Mouse (Mus musculus): Measurements from ENCODE around the gene Ankef1. TPM values are rescaled to one million over a fixed set of nuclear protein-coding genes. Genes with fewer than 3 reads are reported as not detected.

Gene Ankef1
- polyA plus RNA-seq, 1 experiment from 2014 or later, result 0.12 TPM

- Histone ChIP-seq H3K4me3 (ENCODE audit: low read length) (no peak overlapping the region), H3K9me3 (replicated peaks; ENCODE audit: control insufficient read depth, low read length) (no peaks in the 10 kb centered on the region), H3K27me3 (ENCODE audit: control insufficient read depth, insufficient read depth, low read length) (no peaks in the 10 kb centered on the region), H3K9ac (ENCODE audit: low read length) (no peak overlapping the region), H3K4me1 (ENCODE audit: control insufficient read depth, insufficient read depth, low read length) (peaks cover 2% of the 10 kb centered on the region; the same call in 1 of the 2 replicates), H3K36me3 (ENCODE audit: control insufficient read depth, insufficient read depth) (no peaks in the 10 kb centered on the region), H3K27ac (ENCODE audit: low read length) (no peak overlapping the region), H3K4me2 (ENCODE audit: low read depth, low read length) (no peak overlapping the region)
- ATAC-seq (replicated peaks; ENCODE audit: extremely low read depth, insufficient read depth, low FRiP score), result no peak
- WGBS, result 77% methylated on average over 5 of the region's 5 CpGs
Measured at GRCm38 (mm10) chr2:136486986-136487385, 14.7 kb upstream of the Ankef1 start.

DNA sequence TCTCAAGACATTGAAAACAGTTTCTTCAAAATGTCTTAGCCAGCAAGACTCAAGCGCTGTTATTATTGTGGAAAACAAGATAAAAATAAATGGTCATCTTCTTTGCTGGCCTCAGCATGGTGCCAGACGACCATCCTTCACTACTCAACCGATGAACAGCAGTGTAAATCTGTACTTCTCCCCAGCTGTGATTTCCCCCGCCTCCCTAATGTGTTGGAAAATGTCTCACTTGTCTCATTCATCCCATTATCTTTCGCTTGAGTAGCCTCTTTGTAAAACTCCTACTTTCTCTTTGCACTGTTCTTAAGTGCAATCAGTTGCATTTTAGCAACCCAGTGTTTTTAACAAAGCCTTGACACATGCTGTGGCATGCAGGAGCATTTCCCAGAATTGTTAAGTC lies 9.4 kb downstream of the Ankef1 start:
- no peak for ATAC-seq (replicated peaks; ENCODE audit: extremely low read depth, insufficient read depth, low FRiP score)

GRCm38 (mm10) chr2:136511756-136512155 lies 10.0 kb downstream of the Ankef1 start:
- no peak overlapping the region for H3K4me2 ChIP-seq (ENCODE audit: low read depth, low read length)
- H3K4me3 ChIP-seq (ENCODE audit: low read length), result no peak overlapping the region
- WGBS, result 76% methylated on average over 4 of the region's 4 CpGs
- H3K27ac ChIP-seq (ENCODE audit: low read length), result no peak overlapping the region
- no peak overlapping the region for H3K9ac ChIP-seq (ENCODE audit: low read length)
- H3K27me3 ChIP-seq (ENCODE audit: control insufficient read depth, insufficient read depth, low read length), result no peaks in the 10 kb centered on the region
- H3K36me3 ChIP-seq (ENCODE audit: control insufficient read depth, insufficient read depth), result no peaks in the 10 kb centered on the region
- H3K4me1 ChIP-seq (ENCODE audit: control insufficient read depth, insufficient read depth, low read length), result no peaks in the 10 kb centered on the region
- H3K9me3 ChIP-seq (replicated peaks; ENCODE audit: control insufficient read depth, low read length), result no peaks in the 10 kb centered on the region
- ATAC-seq (replicated peaks; ENCODE audit: extremely low read depth, insufficient read depth, low FRiP score), result no peak

More for the DNA sequence above, 9.4 kb downstream of the Ankef1 start:
- Histone ChIP-seq H3K4me1 (ENCODE audit: control insufficient read depth, insufficient read depth, low read length) (no peaks in the 10 kb centered on the region), H3K27ac (ENCODE audit: low read length) (no peak overlapping the region), H3K9me3 (replicated peaks; ENCODE audit: control insufficient read depth, low read length) (no peaks in the 10 kb centered on the region), H3K4me2 (ENCODE audit: low read depth, low read length) (no peak overlapping the region), H3K9ac (ENCODE audit: low read length) (no peak overlapping the region), H3K27me3 (ENCODE audit: control insufficient read depth, insufficient read depth, low read length) (no peaks in the 10 kb centered on the region), H3K4me3 (ENCODE audit: low read length) (no peak overlapping the region), H3K36me3 (ENCODE audit: control insufficient read depth, insufficient read depth) (no peaks in the 10 kb centered on the region)
- 50% methylated on average over 5 of the region's 5 CpGs for WGBS

GRCm38 (mm10) chr2:136512802-136513201 lies 11.1 kb downstream of the Ankef1 start:
- no peak overlapping the region for H3K4me3 ChIP-seq (ENCODE audit: low read length)
- H3K27ac ChIP-seq (ENCODE audit: low read length), result no peak overlapping the region
- no peak overlapping the region for H3K4me2 ChIP-seq (ENCODE audit: low read depth, low read length)
- H3K27me3 ChIP-seq (ENCODE audit: control insufficient read depth, insufficient read depth, low read length), result no peaks in the 10 kb centered on the region
- no peaks in the 10 kb centered on the region for H3K4me1 ChIP-seq (ENCODE audit: control insufficient read depth, insufficient read depth, low read length)
- no peaks in the 10 kb centered on the region for H3K9me3 ChIP-seq (replicated peaks; ENCODE audit: control insufficient read depth, low read length)
- H3K9ac ChIP-seq (ENCODE audit: low read length), result no peak overlapping the region
- 91% methylated on average over 5 of the region's 5 CpGs for WGBS
- no peak for ATAC-seq (replicated peaks; ENCODE audit: extremely low read depth, insufficient read depth, low FRiP score)
- H3K36me3 ChIP-seq (ENCODE audit: control insufficient read depth, insufficient read depth), result no peaks in the 10 kb centered on the region

DNA sequence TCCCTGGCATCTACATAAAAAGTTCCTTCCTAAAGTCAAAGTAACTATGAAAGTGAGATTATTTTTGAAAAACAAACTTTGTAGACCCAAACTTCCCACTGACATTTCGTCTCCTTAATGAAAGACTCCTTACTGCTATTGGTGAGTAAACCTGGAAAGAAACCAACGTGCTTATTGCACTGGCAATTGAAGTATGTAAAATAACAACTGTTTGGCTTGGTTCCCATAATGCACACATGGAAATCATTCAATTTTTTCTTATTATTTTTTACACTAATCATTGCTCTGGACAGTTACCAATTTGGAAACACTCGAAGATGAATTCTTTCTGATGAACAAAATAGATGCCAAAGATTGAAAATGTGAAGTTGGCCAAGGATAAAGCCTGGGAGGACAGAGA lies 12.1 kb downstream of the Ankef1 start:
- ATAC-seq (replicated peaks; ENCODE audit: extremely low read depth, insufficient read depth, low FRiP score), result no peak
- 51% methylated on average over 3 of the region's 3 CpGs for WGBS
- no peak overlapping the region for H3K4me3 ChIP-seq (ENCODE audit: low read length)
- H3K27me3 ChIP-seq (ENCODE audit: control insufficient read depth, insufficient read depth, low read length), result no peaks in the 10 kb centered on the region
- no peaks in the 10 kb centered on the region for H3K9me3 ChIP-seq (replicated peaks; ENCODE audit: control insufficient read depth, low read length)
- no peak overlapping the region for H3K9ac ChIP-seq (ENCODE audit: low read length)
- no peaks in the 10 kb centered on the region for H3K4me1 ChIP-seq (ENCODE audit: control insufficient read depth, insufficient read depth, low read length)
- H3K27ac ChIP-seq (ENCODE audit: low read length), result no peak overlapping the region
- no peaks in the 10 kb centered on the region for H3K36me3 ChIP-seq (ENCODE audit: control insufficient read depth, insufficient read depth)
- H3K4me2 ChIP-seq (ENCODE audit: low read depth, low read length), result no peak overlapping the region

GRCm38 (mm10) chr2:136515501-136515900 lies 13.8 kb downstream of the Ankef1 start:
- no peaks in the 10 kb centered on the region for H3K27me3 ChIP-seq (ENCODE audit: control insufficient read depth, insufficient read depth, low read length)
- no peak overlapping the region for H3K4me3 ChIP-seq (ENCODE audit: low read length)
- no peak for ATAC-seq (replicated peaks; ENCODE audit: extremely low read depth, insufficient read depth, low FRiP score)
- WGBS, result 80% methylated on average over 2 of the region's 2 CpGs
- H3K9me3 ChIP-seq (replicated peaks; ENCODE audit: control insufficient read depth, low read length), result no peaks in the 10 kb centered on the region
- H3K4me1 ChIP-seq (ENCODE audit: control insufficient read depth, insufficient read depth, low read length), result no peaks in the 10 kb centered on the region
- H3K9ac ChIP-seq (ENCODE audit: low read length), result no peak overlapping the region
- no peak overlapping the region for H3K4me2 ChIP-seq (ENCODE audit: low read depth, low read length)
- H3K36me3 ChIP-seq (ENCODE audit: control insufficient read depth, insufficient read depth), result no peaks in the 10 kb centered on the region
- H3K27ac ChIP-seq (ENCODE audit: low read length), result no peak overlapping the region

- no peak for ATAC-seq (replicated peaks; ENCODE audit: extremely low read depth, insufficient read depth, low FRiP score)
- Histone ChIP-seq H3K4me3 (ENCODE audit: low read length) (no peak overlapping the region), H3K9ac (ENCODE audit: low read length) (no peak overlapping the region), H3K9me3 (replicated peaks; ENCODE audit: control insufficient read depth, low read length) (no peaks in the 10 kb centered on the region), H3K27me3 (ENCODE audit: control insufficient read depth, insufficient read depth, low read length) (no peaks in the 10 kb centered on the region), H3K36me3 (ENCODE audit: control insufficient read depth, insufficient read depth) (no peaks in the 10 kb centered on the region), H3K27ac (ENCODE audit: low read length) (no peak overlapping the region), H3K4me2 (ENCODE audit: low read depth, low read length) (no peak overlapping the region), H3K4me1 (ENCODE audit: control insufficient read depth, insufficient read depth, low read length) (no peaks in the 10 kb centered on the region)
- WGBS, result 77% methylated on average over 7 of the region's 7 CpGs
Measured at GRCm38 (mm10) chr2:136528937-136529336, 27.2 kb downstream of the Ankef1 start.

- peak overlapping the region; percentile 61 for H3K4me3 ChIP-seq (ENCODE audit: low read length)
- no peak overlapping the region for H3K27ac ChIP-seq (ENCODE audit: low read length)
- H3K9me3 ChIP-seq (replicated peaks; ENCODE audit: control insufficient read depth, low read length), result no peaks in the 10 kb centered on the region
- no peaks in the 10 kb centered on the region for H3K36me3 ChIP-seq (ENCODE audit: control insufficient read depth, insufficient read depth)
- no peaks in the 10 kb centered on the region for H3K27me3 ChIP-seq (ENCODE audit: control insufficient read depth, insufficient read depth, low read length)
- peak overlapping the region; percentile 79 for H3K4me2 ChIP-seq (ENCODE audit: low read depth, low read length)
- ATAC-seq (replicated peaks; ENCODE audit: extremely low read depth, insufficient read depth, low FRiP score), result peak; percentile 97
- H3K4me1 ChIP-seq (ENCODE audit: control insufficient read depth, insufficient read depth, low read length), result no peaks in the 10 kb centered on the region
- H3K9ac ChIP-seq (ENCODE audit: low read length), result peak overlapping the region; percentile 60
- under 1% methylated on average over 23 of the region's 23 CpGs for WGBS
Measured at GRCm38 (mm10) chr2:136532033-136532432, 30.3 kb downstream of the Ankef1 start.

GRCm38 (mm10) chr2:136558020-136558419 lies 56.3 kb downstream of the Ankef1 start:
- Histone ChIP-seq H3K4me3 (ENCODE audit: low read length) (no peak overlapping the region), H3K36me3 (ENCODE audit: control insufficient read depth, insufficient read depth) (no peaks in the 10 kb centered on the region), H3K4me2 (ENCODE audit: low read depth, low read length) (no peak overlapping the region), H3K4me1 (ENCODE audit: control insufficient read depth, insufficient read depth, low read length) (no peaks in the 10 kb centered on the region), H3K9me3 (replicated peaks; ENCODE audit: control insufficient read depth, low read length) (no peaks in the 10 kb centered on the region), H3K9ac (ENCODE audit: low read length) (no peak overlapping the region), H3K27ac (ENCODE audit: low read length) (no peak overlapping the region), H3K27me3 (ENCODE audit: control insufficient read depth, insufficient read depth, low read length) (no peaks in the 10 kb centered on the region)
- WGBS, result 63% methylated on average over 5 of the region's 5 CpGs
- ATAC-seq (replicated peaks; ENCODE audit: extremely low read depth, insufficient read depth, low FRiP score), result no peak

DNA sequence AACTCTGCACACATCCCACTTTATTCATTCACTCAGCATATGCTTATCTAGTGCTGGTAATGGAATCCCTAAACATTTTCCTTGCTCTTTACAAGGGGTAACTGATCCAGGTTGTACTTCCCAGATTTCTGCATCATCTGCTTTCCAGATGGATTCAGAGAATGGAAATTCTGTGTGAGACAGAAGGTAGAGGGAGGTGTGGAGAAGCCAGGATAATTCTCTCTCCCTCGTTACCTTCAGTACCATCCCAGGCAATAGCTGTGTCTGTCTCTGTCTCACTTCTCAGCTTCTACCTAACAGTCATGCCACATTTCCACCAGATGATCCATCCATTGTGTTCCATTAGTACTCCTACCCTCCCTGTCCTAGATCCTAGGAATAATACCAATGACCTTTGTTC lies 60.6 kb downstream of the Ankef1 start:
- ATAC-seq (replicated peaks; ENCODE audit: extremely low read depth, insufficient read depth, low FRiP score), result no peak
- H3K4me2 ChIP-seq (ENCODE audit: low read depth, low read length), result no peak overlapping the region
- 71% methylated on average over 1 of the region's 1 CpGs for WGBS
- no peaks in the 10 kb centered on the region for H3K36me3 ChIP-seq (ENCODE audit: control insufficient read depth, insufficient read depth)
- H3K27me3 ChIP-seq (ENCODE audit: control insufficient read depth, insufficient read depth, low read length), result no peaks in the 10 kb centered on the region
- no peaks in the 10 kb centered on the region for H3K9me3 ChIP-seq (replicated peaks; ENCODE audit: control insufficient read depth, low read length)
- no peak overlapping the region for H3K27ac ChIP-seq (ENCODE audit: low read length)
- H3K4me3 ChIP-seq (ENCODE audit: low read length), result no peak overlapping the region
- H3K4me1 ChIP-seq (ENCODE audit: control insufficient read depth, insufficient read depth, low read length), result no peaks in the 10 kb centered on the region
- no peak overlapping the region for H3K9ac ChIP-seq (ENCODE audit: low read length)
